Mouse (Mus musculus) midbrain, embryonic 10.5 days (tissue): Measurements from ENCODE around the gene Rnasek. TPM values are rescaled to one million over a fixed set of nuclear protein-coding genes. Genes with fewer than 3 reads are reported as not detected.

ENCODE experiments used
- DNase-seq: peaks from one replicate; pipeline ENCODE4 v3.0.0-alpha.2; 2017; ENCODE audit warnings: low spot score
- H3K27ac ChIP-seq: fragments of 300-500 bp; sonication (generic); replicated peaks from 2 replicates; pipeline ENCODE4 v1.5.1; 2016; ENCODE audit warnings: mild to moderate bottlenecking
- H3K27me3 ChIP-seq: fragments of 300-500 bp; sonication (generic); 2 replicates; pipeline ENCODE4 v1.6.1; 2016; ENCODE audit warnings: low read depth, mild to moderate bottlenecking; ENCODE audit not compliant: poor library complexity, severe bottlenecking
- H3K36me3 ChIP-seq: fragments of 300-500 bp; sonication (generic); 2 replicates; pipeline ENCODE4 v1.6.1; 2016; ENCODE audit warnings: mild to moderate bottlenecking, moderate library complexity
- H3K4me1 ChIP-seq: fragments of 300-500 bp; sonication (generic); 2 replicates; pipeline ENCODE4 v1.6.1; 2016
- H3K4me3 ChIP-seq: fragments of 300-500 bp; sonication (generic); 2 replicates; pipeline ENCODE4 v1.5.1; 2016; ENCODE audit warnings: mild to moderate bottlenecking, moderate library complexity
- H3K9me3 ChIP-seq: fragments of 300-500 bp; sonication (generic); replicated peaks from 2 replicates; pipeline ENCODE4 v1.6.1; 2016; ENCODE audit warnings: mild to moderate bottlenecking
- WGBS: fragments of 180-500 bp; shearing (Covaris S2); methylation state at CpG from one replicate; pipeline ENCODE4 v1.1.7; 2016; 5-methylcytosine and 5-hydroxymethylcytosine counted together
- microRNA counts: library from miRNA; unstranded; fragments of <30 nt; microRNA quantifications from one replicate; lab custom pipeline; 2017
- microRNA-seq: library from miRNA; unstranded; fragments of <30 nt; microRNA quantifications from one replicate; pipeline ENCODE4, GENCODE M21; 2017
- polyA plus RNA-seq: library from polyadenylated mRNA; unstranded; fragments of >200 nt; fragmentation: Nextera tagmentation; extraction: Ambion mirVana; gene quantifications from 2 replicates; pipeline ENCODE4 v1.2.1, GENCODE M21; 2016

Rnasek gene
- polyA plus RNA-seq, 1 experiment from 2014 or later = 104 TPM

- Histone ChIP-seq H3K27ac (no peak overlapping the region), H3K36me3 (no peaks in the 10 kb centered on the region), H3K27me3 (no peaks in the 10 kb centered on the region), H3K4me3 (no peak overlapping the region), H3K4me1 (no peaks in the 10 kb centered on the region), H3K9me3 (no peaks in the 10 kb centered on the region)
- WGBS = 92% methylated on average over 28 of the region's 28 CpGs
- DNase-seq = no peak
Measured at GRCm38 (mm10) chr11:70189319-70190134, 50.1 kb downstream of the Rnasek start.

MicroRNAs within 50 kb of the gene (microRNA counts, 519-probe panel; counts per million panel counts)
- microRNA mmu-miR-195 (lab: Ali Mortazavi, UCI) (not detected), microRNA mmu-miR-497 (lab: Ali Mortazavi, UCI) (not detected)

Small RNA genes lying within 50 kb of the gene (microRNA-seq; reads per million reads assigned to microRNA genes)
- 362 reads per million, percentile 66 among the genes with 10 or more reads in this experiment for gene Mir195a
- not detected for gene Mir497
- gene Mir497b = not detected

Other genes starting within 250 kb of the Rnasek start
- 409 and 454 TPM in 2 replicates for gene Gabarap, start 248.7 kb downstream of the Rnasek start, polyA plus RNA-seq
- gene Phf23, start 244.1 kb downstream of the Rnasek start, polyA plus RNA-seq = 95.1 and 96.3 TPM in 2 replicates
- gene Dvl2, start 239.2 kb downstream of the Rnasek start, polyA plus RNA-seq = 52.1 and 54.1 TPM in 2 replicates
- gene Acadvl, start 224.4 kb downstream of the Rnasek start, polyA plus RNA-seq = 42.2 and 48.6 TPM in 2 replicates
- 16.6 and 23.8 TPM in 2 replicates for gene Dlg4, start 222.9 kb downstream of the Rnasek start, polyA plus RNA-seq
- 0.58 and 0.73 TPM in 2 replicates for gene Asgr1, start 185.8 kb downstream of the Rnasek start, polyA plus RNA-seq
- gene Asgr2, start 147.2 kb downstream of the Rnasek start, polyA plus RNA-seq = not detected in 2 replicates
- gene Mgl2, start 109.5 kb downstream of the Rnasek start, polyA plus RNA-seq = 0.12 TPM in 1 of 2 replicates, not detected in the other
- gene Clec10a, start 83.6 kb downstream of the Rnasek start, polyA plus RNA-seq = 0.35 and 0.61 TPM in 2 replicates
- 1.2 and 1.3 TPM in 2 replicates for gene Slc16a11, start 27.1 kb downstream of the Rnasek start, polyA plus RNA-seq
- 16.0 and 18.9 TPM in 2 replicates for gene Slc16a13, start 18.8 kb downstream of the Rnasek start, polyA plus RNA-seq
- 4.8 and 5.0 TPM in 2 replicates for gene Bcl6b, start 10.0 kb downstream of the Rnasek start, polyA plus RNA-seq
- 241 and 244 TPM in 2 replicates for gene 0610010K14Rik, start 1.9 kb downstream of the Rnasek start, polyA plus RNA-seq
- gene Gm21988, start within 50 bp of the Rnasek start, polyA plus RNA-seq = 9.6 and 10.7 TPM in 2 replicates
- gene Alox12, start 15.5 kb upstream of the Rnasek start, polyA plus RNA-seq = 2.5 TPM in 2 replicates
- not detected in 2 replicates for gene Alox12e, start 82.8 kb upstream of the Rnasek start, polyA plus RNA-seq
- gene Alox15, start 112.2 kb upstream of the Rnasek start, polyA plus RNA-seq = 0.26 TPM in 1 of 2 replicates, not detected in the other
- 52.2 and 53.2 TPM in 2 replicates for gene Pelp1, start 170.2 kb upstream of the Rnasek start, polyA plus RNA-seq
- 28.3 and 37.4 TPM in 2 replicates for gene Arrb2, start 192.8 kb upstream of the Rnasek start, polyA plus RNA-seq
- gene Med11, start 212.1 kb upstream of the Rnasek start, polyA plus RNA-seq = 39.7 and 44.6 TPM in 2 replicates
- 0.14 and 0.40 TPM in 2 replicates for gene Zmynd15, start 219.6 kb upstream of the Rnasek start, polyA plus RNA-seq
- gene Cxcl16, start 220.1 kb upstream of the Rnasek start, polyA plus RNA-seq = 0.46 and 0.63 TPM in 2 replicates